Mouse (Mus musculus) kidney, postnatal 4 days (tissue): ENCODE results near the gene Tmcc3.

Source experiments
- DNase-seq, 2 experiments: peaks; one replicate each; pipeline ENCODE4 v3.0.0; 2021; ENCODE audit warnings: mixed read lengths in 2 of 2

Tmcc3 gene

DNA sequence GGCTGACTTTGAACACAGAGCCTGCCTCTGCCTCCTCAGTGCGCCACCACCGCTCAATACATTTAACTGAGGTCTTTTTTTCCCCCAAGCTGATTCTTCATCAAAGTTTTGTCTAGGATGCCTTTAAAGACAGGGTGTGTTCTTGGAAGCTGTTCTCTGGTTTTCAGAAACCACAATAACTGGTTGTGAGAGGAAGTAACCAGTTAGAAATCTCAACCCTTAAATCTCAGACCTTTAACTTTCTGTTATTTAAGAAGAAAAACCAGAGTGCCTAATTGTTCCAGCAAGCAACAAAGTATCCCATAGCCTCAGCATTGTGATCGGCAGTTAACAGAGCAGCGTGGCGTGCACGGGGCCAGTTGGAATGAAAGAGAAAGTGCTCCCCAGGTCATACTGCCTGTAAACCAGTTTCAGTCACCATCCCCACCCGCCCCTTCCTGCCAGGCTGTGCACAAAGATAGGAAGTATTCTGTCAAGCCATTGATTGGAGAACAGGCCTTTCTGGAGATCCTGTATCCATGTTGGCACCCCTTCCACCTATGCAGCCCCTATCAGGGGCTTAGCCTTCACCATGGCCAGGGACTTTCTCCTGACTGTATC, 240.3 kb downstream of the Tmcc3 start:
- DNase-seq = peak in 1 of 2 experiments; percentile 14

DNA sequence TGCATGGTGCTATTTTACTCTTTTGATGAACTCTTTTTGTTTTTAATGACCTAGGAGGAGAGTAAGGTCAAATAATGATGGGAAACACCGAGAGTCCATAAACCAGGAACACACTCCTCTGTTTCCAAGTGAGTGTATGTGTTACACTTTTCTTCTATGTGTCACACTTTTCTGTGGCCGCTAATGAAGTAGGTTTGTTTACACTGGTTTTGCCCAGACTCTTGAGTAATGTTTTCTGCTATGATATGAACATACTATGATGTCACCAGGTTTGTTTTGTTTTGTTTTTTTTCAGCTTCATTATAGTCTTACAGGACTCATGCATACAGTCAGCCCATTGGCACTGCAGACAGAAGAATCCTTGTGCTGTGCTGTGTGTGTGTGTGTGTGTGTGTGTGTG, 243.6 kb downstream of the Tmcc3 start:
- DNase-seq = no peak

DNA sequence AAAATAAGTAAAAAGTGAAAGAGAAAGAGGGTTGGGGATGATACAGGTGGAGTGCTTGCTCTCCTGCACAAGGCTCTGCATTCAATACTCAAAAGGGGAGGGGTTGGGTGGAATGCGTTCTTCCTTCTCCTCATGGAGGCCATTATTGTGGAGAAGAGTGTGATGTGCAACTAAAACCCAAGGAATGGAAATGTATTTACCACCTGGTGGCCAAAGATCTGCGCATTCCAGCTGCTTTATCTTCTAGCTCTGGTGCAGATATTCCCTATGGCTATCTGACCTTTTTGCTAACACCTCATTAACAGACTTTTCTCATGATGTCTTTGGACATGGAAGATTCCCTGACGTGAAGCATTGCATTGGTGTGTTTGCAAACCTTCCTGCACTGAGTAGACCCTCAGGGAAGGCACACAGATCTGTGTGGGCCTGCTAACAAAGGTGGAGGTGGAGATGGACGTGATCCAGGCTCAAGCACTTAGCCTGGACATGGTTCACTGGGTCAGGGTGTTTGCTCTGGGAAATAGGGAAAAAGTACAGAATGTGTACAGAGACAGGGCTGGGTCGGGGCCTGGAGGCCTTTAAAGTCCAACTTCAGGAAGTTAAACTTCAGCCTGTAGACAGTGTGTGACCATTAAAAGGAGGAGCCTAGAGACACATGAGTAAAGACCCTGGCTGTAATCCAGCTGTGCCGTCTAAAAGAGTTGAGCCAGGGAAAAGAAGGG, 245.8 kb downstream of the Tmcc3 start:
- DNase-seq = peak in 1 of 2 experiments; percentile 51

DNA sequence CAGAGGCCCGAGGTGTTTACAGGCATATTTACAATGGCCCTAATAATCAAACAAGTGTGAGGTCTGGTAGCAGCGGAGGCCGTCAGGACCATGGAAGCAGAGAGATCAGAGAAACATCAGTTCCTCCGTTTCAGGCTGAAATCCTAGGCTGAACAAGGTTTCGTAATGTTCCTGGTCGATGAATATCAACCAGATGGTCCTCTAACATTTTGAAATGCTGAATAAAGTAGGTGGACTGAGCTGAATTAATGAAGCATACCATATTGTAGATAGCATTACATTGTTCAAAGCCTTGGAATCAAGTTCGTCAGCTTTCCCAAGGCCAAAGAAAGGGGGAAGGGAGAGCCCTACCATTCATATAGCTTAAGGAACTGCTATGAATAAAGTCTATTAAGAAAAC, 247.1 kb downstream of the Tmcc3 start:
- DNase-seq = no peak

DNA sequence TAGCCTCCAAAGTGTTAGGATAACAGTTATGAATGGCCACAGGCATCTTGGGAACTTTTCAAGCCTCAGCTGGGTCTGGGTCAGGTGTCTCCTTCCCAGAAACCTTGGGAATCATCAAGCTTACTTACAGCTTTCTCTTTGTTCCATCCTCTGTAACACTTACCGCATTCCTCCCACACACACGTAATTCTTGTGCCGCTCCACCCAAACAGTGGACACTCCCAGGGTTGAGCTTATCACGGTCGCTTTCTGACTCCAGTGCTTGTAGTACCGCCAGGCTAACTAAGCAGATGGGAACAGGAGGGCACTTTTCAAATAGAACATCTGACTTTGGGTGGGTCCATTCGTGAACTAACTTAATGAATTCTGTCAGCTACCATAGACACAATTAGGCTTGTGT, 249.6 kb downstream of the Tmcc3 start:
- DNase-seq = no peak

DNA sequence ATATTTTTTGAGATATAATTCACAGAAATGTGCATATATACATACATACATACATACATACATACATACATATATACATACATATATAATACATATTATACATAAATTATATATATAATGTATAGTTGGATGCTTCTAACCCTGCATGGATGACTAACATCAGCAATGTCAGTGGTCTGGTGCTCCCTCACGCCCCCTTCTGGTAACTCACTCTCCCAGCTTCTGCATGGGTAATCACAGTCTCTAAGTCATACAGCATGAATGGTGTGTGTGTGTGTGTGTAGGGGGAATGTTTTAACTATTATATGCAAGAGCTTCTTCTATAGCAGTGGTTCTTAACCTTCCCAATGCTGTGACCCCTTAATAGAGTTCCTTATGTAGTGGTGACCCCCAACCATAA, 250.4 kb downstream of the Tmcc3 start:
- DNase-seq = peak; percentile 61 to 63

DNA sequence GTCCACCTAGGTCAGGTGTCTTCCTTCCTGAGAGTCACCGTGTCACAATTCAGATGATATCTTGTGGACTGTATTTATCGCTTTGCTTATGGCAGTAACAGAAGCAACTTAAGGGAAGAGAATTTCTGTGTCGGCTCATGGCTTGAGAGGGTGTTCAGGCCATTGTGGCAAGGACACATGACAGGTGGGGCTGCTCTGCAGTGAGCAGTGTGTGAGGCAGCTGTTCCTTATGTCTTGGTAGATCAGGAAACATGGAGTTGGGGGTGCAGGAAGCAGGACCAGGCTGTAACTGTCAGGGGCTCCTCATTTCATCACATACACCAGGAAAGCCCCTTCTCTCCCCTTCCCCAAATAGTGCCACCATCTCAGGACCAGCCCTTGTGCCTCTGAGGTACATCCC, 251.2 kb downstream of the Tmcc3 start:
- DNase-seq = no peak

DNA sequence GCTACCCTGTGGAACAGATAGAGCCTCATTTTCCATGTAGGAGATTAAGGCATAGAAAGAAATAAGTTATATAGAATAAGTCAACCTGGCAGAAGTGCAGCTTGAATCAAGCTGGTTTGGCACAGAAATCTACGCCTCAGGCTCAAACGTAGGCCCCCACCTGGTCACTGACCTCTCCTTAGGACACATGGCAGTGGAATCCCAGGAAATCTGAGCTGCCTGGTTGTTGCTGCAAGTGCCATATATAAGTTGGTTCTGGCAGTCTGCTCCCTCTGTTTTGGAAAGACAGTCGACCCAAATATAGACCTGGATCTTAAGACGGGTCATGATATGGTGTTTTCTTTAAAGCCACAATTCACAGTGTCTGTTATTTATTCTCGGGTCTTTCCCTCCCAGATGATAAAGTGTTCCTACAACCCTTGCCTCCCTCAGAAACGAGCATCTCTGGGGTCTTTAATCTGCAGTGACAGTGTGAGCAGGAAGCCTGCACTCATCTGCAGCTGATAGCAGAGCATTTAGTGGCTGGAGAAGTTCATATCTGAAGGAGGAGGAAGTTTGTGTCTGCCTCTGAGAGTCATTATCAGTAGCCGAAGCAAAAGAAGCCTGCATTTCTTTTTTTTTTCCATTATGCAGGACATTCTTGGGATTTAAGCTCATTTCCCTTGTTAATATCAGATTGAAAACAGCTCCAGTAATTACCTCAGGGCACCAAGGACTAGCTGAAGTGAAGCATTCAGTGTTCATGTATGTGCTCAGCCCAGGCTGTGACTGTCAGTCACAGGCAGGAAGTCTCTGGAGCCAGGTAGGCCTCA, 253.9 kb downstream of the Tmcc3 start:
- DNase-seq = no peak

DNA sequence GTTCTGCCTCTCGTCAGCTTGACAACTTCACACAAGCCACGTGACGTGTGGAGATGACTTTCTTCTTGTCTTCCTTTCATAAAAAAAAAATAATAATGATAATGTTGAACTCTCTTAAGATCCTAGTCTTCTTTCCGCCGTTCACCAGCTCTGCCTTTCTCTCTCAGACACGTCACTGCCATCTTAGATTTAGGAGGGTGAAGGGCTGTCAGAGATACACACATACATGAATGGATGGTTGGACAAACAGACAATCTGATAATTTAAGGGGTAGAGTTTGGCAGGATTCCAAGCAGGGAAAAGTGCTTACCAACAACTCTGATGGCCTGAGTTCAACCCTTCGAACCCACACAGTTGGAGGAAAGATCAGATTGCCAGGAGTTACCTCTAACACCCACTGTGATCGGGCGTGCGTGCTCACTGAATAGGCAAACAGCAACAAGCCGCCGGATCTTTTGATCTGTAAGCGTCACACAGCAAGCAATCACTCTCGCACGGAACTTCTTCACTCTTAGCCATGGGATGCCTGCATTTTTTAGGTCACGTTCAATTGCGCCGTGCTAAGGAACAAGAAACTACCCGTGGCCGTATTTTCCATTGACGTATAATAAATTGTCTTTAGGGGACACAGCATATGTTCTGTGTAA, 254.6 kb downstream of the Tmcc3 start:
- DNase-seq = peak in 1 of 2 experiments; percentile 17

DNA sequence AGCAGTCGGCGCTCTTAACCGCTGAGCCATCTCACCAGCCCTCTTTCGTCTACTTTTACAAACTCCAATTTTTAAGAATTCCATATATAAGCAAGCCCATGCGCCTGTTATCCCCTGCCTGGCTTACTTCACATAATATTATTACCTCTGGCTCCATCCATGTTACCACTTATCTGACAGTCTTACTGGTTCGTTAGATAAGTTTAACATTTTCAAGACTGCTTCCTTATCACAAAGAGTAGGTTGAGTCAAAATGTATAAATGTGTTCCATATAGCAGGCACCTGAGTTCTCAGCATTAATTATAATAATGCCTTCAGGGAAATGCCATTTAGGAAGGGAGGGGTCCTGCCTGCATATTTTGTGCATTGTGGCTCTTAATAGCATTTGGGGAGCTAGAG, 255.5 kb downstream of the Tmcc3 start:
- DNase-seq = no peak

DNA sequence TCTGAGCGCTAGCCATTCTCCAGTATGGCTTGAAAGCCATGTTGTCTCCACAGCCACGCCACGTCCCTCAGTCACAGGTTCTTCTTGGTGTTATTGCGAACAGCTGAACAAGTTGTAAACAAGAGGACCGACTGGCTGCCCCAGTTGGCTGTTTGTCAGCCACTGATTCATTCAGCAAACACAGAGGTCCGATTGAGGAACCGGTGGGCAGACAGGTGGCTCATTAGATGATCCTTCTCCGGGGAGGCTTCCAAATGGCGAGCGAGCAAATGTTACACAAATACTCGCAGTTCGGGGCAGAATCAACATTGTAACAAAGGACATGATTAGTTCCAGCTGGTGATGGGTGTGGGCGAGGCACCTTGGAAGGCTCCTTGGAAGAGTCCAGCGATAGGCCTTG, 256.2 kb downstream of the Tmcc3 start:
- DNase-seq = no peak

DNA sequence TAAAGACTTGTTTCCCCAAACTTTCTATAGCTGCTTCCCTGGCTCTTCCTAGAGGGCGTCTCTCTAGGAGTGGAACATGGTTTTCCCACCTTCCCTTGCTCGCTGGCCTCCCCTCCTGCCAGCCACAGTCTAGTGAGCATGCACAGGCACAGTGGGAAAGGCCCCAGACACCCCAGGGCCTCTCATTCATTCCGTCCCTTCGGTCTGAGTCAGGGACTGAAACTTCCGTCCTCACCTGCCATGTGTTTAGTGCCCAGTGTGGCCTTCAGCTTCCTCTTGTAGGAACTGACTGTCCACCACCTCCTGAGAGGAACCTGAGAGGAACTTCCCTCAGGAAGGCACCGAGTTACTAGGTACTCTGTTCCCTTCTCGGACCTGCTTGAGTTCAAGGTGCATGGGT, 257.1 kb downstream of the Tmcc3 start:
- no peak for DNase-seq

DNA sequence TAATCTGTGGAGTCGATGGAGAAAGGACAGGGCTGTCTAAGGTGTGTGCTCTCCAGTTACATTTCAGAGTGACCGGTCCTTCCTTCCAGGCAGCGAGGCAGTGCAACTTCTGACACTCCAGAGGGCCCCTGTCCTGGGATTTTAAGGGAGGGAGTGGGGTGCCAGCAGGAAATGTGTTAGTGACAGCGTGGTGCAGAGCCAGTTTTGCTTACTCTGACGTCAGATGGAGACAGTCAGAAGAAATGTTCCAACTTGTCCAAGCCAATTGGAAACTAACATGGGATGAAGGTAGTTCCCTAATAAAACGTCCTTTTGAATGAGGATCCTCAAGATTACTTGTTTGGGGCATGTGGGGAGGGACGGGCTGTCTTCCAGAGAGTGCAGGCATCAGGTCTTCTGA, 258.0 kb downstream of the Tmcc3 start:
- DNase-seq = no peak

DNA sequence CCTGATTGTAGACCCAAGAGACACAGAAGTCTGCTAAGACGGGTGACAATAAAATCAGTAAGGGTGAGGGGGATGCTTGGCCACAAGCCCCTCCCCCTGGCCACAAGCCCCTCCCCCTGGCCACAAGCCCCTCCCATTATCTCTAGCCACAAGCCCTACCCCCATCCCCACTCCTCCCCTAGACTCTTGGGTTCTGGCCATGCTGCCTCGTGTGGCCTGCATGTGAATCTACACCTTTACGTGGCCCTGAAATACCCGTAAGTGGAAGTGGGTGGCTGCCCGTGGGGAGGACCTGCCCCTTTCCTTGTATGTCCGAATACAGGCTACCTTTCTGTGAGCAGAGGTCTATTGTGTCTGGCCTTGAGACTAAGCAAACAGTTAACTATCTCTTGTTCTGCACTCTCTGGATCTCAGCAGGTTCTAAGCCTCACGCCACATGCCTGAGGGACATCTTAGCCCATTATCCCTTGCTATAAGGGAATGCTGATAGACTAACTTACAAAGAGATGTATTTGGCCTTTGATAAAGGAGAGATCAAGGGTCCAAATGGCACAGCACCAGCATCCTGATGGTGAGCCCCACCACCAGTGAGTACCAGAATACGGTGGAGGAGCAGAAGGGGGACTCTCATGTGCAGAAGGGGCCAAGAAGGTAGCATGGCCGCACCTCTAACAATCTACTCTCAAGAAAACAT, 260.3 kb downstream of the Tmcc3 start:
- no peak for DNase-seq

DNA sequence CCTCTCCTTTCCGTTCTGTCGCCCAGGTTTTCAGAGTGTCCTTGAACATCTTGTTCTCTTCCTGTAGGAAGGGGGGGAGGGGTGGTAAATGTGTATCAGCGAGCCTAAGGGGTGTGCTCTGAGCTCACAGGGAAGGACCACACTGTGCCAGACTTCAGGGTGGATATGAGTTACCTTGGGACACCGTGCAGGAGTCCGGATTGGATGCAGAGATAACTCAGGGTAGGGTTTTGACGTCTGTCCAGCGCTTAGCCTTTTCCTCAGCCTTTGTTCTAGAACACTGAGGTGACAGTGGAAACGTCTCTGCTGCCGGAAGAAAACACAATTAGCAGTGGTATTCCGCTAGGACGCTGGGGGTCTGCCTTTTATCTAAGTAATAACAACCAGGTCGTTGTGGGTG, 261.0 kb downstream of the Tmcc3 start:
- no peak for DNase-seq

DNA sequence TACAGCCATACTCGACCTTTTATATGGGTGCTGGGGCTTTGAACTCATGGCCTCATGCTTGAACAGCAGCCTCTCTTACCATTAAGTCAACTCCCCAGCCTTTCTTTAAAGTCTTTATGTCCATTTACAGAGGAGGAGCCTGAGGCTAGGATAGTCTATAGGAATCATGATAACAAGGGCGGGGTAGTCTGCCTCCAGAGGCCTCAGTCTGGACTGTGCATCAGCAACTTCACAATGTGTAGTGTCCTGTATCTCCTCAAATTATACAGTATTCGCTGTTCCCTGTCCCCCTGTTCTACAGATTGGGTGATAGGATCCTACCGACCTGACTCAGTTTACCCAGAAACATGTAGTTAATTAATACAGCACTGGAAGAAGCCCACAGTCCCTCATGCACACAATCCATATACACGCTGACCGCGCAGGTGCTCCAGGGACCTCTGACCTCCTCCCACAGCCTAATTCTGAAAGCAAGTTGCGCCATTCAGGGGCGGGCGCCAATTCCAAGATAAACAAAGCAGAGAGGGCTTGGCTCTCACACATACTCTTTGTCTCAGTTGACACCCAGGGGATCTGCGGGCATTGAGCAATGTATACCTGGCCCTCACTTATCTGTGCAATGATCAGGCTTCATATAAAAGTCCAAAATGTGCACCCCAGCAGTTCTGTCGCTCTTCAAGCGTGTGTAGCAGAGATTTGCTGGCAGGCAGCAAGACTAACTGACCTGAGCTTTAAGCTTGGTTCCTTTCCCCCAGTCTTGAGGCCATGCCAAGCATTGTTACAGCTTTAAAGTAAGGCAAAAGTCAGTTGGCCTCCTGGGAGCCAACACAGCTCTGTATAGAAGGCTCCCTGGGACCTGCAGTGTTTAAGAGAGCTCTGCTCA, 262.9 kb downstream of the Tmcc3 start:
- DNase-seq = no peak

DNA sequence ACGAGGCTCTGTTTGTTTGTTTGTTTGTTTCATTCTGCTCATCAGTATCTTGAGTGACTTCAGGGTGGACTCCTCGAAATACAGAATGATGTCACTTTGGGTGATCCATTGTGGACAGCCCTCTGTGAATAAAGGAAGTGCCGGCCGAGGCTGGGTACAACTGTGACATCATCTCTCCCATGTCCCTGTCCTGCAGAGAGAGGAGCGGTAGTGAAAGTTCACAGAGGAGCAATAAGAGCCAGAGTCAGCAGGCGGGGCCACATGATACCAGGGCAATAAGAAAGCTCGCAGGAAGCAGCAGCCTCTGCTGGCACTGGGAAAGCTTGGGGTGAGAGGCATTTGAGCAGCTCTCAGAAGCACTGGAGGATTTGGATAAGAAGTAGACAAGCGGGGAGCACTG, 264.2 kb downstream of the Tmcc3 start:
- DNase-seq = no peak

DNA sequence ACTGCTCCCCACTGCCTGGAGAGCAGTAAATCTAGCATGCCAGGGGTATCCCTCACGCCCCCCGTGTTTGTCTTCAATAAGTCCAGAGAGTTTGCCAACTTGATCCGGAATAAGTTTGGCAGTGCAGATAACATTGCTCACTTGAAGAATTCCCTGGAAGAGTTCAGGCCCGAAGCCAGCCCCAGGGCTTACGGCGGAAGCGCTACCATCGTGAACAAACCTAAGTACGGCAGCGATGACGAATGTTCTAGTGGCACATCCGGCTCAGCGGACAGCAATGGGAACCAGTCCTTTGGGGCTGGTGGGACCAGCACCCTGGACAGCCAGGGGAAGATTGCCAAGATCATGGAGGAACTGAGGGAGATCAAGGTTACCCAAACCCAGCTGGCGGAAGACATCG, 267.1 kb downstream of the Tmcc3 start:
- DNase-seq = no peak

DNA sequence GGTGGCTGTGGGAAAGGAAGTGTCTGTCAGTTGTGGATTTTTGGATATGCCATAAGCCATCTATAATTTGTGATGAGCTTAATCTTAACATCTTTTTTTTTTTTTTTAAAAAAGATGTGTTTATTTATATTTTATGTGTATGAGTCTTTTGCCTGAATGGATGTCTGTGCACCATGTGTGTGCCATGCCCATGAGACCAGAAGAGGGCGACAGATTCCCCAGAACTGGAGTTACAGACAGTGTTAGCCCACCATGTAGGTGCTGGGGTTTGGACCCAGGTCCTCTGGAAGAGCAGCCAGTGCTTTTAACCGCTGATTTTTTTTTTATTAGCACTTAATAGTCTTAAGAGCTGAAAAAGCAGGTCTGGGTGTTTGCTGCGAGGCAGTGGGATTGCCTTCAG, 269.6 kb downstream of the Tmcc3 start:
- no peak for DNase-seq

DNA sequence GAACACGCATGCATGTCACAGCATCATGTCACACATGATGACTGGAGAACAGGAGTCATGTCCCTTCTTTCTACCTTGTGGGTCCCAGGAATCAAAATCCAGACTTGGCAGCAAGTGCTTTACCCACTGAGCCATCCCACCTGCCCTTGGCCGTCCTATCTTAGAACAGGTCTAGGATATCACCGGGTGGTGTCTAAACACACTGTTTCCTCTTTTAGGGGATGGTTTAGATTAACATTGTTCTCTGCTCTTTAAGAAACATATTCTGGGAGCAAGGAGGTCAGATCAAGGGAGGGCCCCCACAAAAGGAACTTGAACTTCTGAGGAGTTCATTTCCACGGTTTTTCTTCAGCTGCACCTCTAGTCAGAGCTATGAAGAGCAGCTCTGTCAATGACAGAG, 272.0 kb downstream of the Tmcc3 start:
- DNase-seq = no peak

DNA sequence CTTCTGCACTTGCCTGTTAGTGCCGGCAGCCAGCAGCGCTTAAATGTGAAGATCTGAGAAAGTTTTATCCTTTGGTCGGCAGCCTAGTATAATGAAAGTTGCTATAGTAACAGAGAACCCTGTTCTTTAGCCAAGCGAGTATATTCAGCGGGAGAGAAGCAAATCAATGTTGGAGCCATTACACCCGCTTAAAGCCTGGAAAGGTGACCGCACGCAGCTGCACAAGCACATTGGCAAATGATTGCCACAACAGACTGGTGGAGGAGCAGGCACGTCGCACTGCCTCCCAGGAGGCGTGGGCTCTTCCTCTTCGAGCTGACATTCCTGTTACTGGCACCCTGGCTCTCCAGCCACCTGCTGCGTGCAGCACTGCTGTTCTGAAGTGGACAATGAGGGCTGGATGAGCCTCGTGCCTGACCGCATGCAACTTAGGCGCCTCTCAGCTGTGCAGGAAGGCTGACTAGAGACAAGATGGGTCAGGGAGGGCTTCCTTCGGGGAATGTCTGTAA, 273.2 kb downstream of the Tmcc3 start:
- DNase-seq = peak; percentile 27 to 56

DNA sequence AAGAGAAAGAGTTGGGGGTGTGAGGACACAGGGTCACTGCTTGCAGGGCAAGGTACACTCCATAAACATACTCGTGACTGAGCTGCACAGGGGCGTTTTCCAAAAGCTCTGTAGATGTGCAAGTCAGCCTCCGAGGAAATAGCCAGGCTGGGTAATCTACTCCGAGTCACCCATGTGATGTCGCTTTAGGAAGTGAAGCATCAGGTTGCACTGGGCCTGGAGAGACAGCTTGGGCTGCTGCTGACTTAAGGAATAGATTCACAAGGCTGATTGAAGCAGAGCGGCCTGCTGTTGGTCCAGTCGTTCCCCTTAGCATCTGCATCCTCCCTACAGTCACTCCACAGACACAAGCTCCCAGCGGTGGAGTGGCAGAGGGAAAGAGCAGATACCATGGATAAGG, 274.1 kb downstream of the Tmcc3 start:
- DNase-seq = no peak
